Mouse (Mus musculus) monocyte, adult 59 days (primary cell): Measurements from ENCODE around the gene March8. TPM values are rescaled to one million over a fixed set of nuclear protein-coding genes. Genes with fewer than 3 reads are reported as not detected.

Experiments used
- total RNA-seq, 2 experiments: library from RNA; stranded (reverse); gene quantifications; one replicate each; pipeline ENCODE4 v1.2.4; 2023

March8 gene
- 10 to 100 TPM; 16.4 to 17.8 TPM for total RNA-seq

DNA sequence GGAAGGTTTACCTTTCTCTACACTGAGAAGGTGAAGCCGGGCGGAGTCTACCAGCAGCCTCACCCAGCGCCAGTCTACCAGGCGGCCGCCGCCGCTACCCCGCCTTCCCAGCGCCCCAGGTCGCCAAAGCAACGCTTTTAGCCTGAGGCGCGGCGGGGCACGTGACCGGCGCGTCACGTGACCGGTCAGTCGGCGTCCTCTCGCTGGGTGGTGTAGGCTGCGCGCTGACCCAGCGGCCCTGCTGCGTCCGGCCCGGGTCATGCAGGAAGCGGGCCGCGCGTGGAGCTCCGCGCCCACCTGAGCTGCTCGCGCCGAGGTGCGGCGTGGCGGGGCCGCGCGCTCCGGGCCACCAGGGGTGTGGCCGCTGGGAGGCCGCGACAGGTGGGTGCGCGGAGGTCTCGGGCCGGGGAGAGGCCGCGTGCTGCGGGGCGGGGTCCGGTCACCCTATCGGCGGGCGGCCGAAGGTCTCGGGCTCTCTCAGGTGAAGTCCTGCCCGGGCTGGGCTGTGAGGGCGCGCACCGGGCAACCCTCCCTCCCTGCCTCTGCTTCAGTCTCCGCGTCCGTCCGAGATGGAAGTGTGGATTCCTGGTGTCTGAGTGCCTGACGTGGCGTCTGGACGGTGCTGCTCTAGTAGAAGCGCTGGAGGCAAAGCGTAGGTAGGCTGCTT, at the start of gene March8:
Gene March8 (plus strand): TSS at position 190 of the 667 bp plus-strand sequence.

Other genes with a start within 250 kb of the March8 start
- 100 to 1,000 TPM; 163 to 174 TPM for gene Tmcc1, start 144.5 kb upstream of the March8 start, total RNA-seq
- gene Washc2, start 130.0 kb upstream of the March8 start, total RNA-seq = 100 to 1,000 TPM; 107 to 112 TPM
- 1 to 10 TPM; 6.1 to 6.5 TPM for gene Zfand4, start 73.8 kb upstream of the March8 start, total RNA-seq
- gene Alox5, start 123.2 kb downstream of the March8 start, total RNA-seq = 10 to 100 TPM; 20.0 to 29.5 TPM
- not detected for gene Olfr211, start 151.1 kb downstream of the March8 start, total RNA-seq
- under 1 TPM; 0.39 to 0.42 TPM for gene Olfr212, start 168.5 kb downstream of the March8 start, total RNA-seq
- not detected for gene Olfr213, start 200.4 kb downstream of the March8 start, total RNA-seq
- gene Gm5580, start 213.1 kb downstream of the March8 start, total RNA-seq = 1 to 10 TPM; 1.7 to 2.3 TPM
- gene Olfr214, start 216.2 kb downstream of the March8 start, total RNA-seq = not detected
- not detected for gene Olfr215, start 246.2 kb downstream of the March8 start, total RNA-seq